ENCODE assay signal across 18 mouse cellular contexts in the genomic region with DNA sequence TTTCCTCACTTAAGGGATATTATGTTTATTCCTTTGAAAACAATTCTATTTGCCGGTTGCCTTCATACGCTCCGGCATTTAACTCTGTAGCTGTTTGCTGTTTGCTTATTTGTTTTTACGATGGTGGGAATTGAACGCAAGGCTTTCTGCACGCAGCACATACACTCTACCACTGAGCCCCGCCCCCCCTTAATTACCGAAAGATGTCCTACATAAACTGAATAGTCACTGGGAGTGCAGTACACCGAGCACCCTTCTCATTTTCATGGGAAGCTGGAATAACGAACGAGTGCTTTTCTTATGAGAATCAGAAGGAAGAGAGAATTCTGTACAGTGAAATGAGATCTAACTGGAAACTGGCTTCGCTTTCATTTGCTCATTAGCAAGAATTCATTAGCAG.
"Had no signal": no experiment of that assay in that cellular context is flagged by ENCODE, and none has a peak within 500 bp of the region (broad histone marks: within the 10 kb centered on the region; RNA-seq: fewer than 3 reads in every experiment).

No protein-coding gene starts in this region.

- H3K9ac ChIP-seq: limb, embryonic 13.5 days; liver, embryonic 12.5 days; liver, embryonic 15.5 days; lung, embryonic 15.5 days; midbrain, embryonic 13.5 days had no signal

- H3K4me1 ChIP-seq: limb, embryonic 10.5 days; liver, embryonic 15.5 days had no signal

- H3K4me3 ChIP-seq: limb, embryonic 10.5 days; limb, embryonic 13.5 days; liver, embryonic 12.5 days; liver, embryonic 15.5 days; lung, embryonic 15.5 days; megakaryocyte, embryonic 14.5 days; midbrain, embryonic 10.5 days; midbrain, embryonic 13.5 days; myocyte had no signal

- H3K27ac ChIP-seq: limb, embryonic 10.5 days; limb, embryonic 13.5 days; liver, embryonic 12.5 days; liver, embryonic 15.5 days; lung, embryonic 15.5 days; midbrain, embryonic 10.5 days; midbrain, embryonic 13.5 days had no signal

- H3K4me2 ChIP-seq: limb, embryonic 13.5 days; liver, embryonic 12.5 days; liver, embryonic 15.5 days; lung, embryonic 15.5 days; midbrain, embryonic 13.5 days had no signal

- ATAC-seq: liver, embryonic 12.5 days; midbrain, embryonic 13.5 days; midbrain, embryonic 16.5 days had no signal

- H3K9me3 ChIP-seq: limb, embryonic 10.5 days; limb, embryonic 13.5 days; liver, embryonic 12.5 days; liver, embryonic 15.5 days; lung, embryonic 15.5 days; midbrain, embryonic 10.5 days; midbrain, embryonic 13.5 days had no signal

- DNase-seq: kidney, adult 2 months; kidney, postnatal 10 days; kidney, postnatal 36 days; liver; lung, postnatal 10 days; spleen, adult 18-20 months; thymus, adult 18-20 months; thymus, postnatal 36 days had no signal

- H3K27me3 ChIP-seq: limb, embryonic 13.5 days; liver, embryonic 12.5 days; liver, embryonic 15.5 days; lung, embryonic 15.5 days; megakaryocyte, embryonic 14.5 days; midbrain, embryonic 13.5 days had no signal
